Mouse (Mus musculus) heart, adult 2 months (tissue): ENCODE data around the gene Btbd11. TPM values are rescaled to one million over a fixed set of nuclear protein-coding genes. Genes with fewer than 3 reads are reported as not detected.

Source experiments
- DNase-seq, 2 experiments: peaks; one replicate each; pipeline ENCODE4 v3.0.0; 2021
- H3K27ac ChIP-seq: fragments of 200-600 bp; 2 replicates; pipeline ENCODE4 v1.8.1; 2022
- H3K27me3 ChIP-seq: fragments of 200-500 bp; 2 replicates; pipeline ENCODE4 v1.6.1; 2012; ENCODE audit warnings: mild to moderate bottlenecking, low read length, inconsistent platforms, mixed read lengths; ENCODE audit not compliant: control insufficient read depth, insufficient read depth
- H3K36me3 ChIP-seq: fragments of 200-500 bp; 2 replicates; pipeline ENCODE4 v1.6.1; 2012; ENCODE audit warnings: low read length, inconsistent platforms; ENCODE audit not compliant: control insufficient read depth, insufficient read depth
- H3K4me1 ChIP-seq: fragments of 200-500 bp; 2 replicates; pipeline ENCODE4 v1.6.1; 2011; ENCODE audit warnings: low read length; ENCODE audit not compliant: control insufficient read depth, insufficient read depth
- H3K4me3 ChIP-seq: fragments of 200-600 bp; 2 replicates; pipeline ENCODE4 v1.8.1; 2022
- H3K79me2 ChIP-seq: fragments of 200-500 bp; replicated peaks from 2 replicates; pipeline ENCODE4 v1.6.1; 2012; ENCODE audit warnings: mild to moderate bottlenecking, inconsistent platforms, low read length, moderate library complexity, mixed read lengths; ENCODE audit not compliant: control insufficient read depth, insufficient read depth
- H3K9ac ChIP-seq: fragments of 200-500 bp; 2 replicates; pipeline ENCODE4 v1.6.1; 2012; ENCODE audit warnings: low read depth, mild to moderate bottlenecking, control low read depth, inconsistent platforms, low read length, mixed read lengths
- CTCF ChIP-seq: fragments of 200-600 bp; IDR thresholded peaks from 2 replicates; pipeline ENCODE4 v1.8.1; 2022; ENCODE audit warnings: antibody characterized with exemption, mild to moderate bottlenecking, moderate library complexity
- EP300 ChIP-seq: fragments of 200-500 bp; IDR thresholded peaks from 2 replicates; pipeline ENCODE4 v1.6.1; 2011; ENCODE audit warnings: low read depth, low read length, control low read depth; ENCODE audit not compliant: insufficient read depth
- POLR2A ChIP-seq: fragments of 200-500 bp; IDR thresholded peaks from 2 replicates; pipeline ENCODE4 v1.6.1; 2011; ENCODE audit warnings: mild to moderate bottlenecking, low read depth, low read length, control low read depth; ENCODE audit not compliant: insufficient read depth
- WGBS: fragments of 180-500 bp; shearing (Covaris S2); methylation state at CpG from one replicate; pipeline ENCODE4 v1.1.7; 2018; 5-methylcytosine and 5-hydroxymethylcytosine counted together
- intact Hi-C: fragments of 180-260 bp; cut with DNase I; formaldehyde crosslinking; loops from one replicate; pipeline ENCODE4 v1.15.1; 2025
- polyA plus RNA-seq: library from polyadenylated mRNA; depleted of rRNA; stranded (reverse); fragments of >200 nt; gene quantifications from 2 replicates; pipeline ENCODE4 v1.2.3, GENCODE M21; 2012
- total RNA-seq, 2 experiments: library from RNA; stranded (reverse); gene quantifications; 2 replicates each; pipeline ENCODE4 v1.2.3; 2021

Btbd11 gene
- total and polyA plus RNA-seq, 3 experiments: 1.4 to 2.7 (median 1.8) TPM

GRCm38 (mm10) chr10:85572571-85572970 lies 186.0 kb downstream of the Btbd11 start:
- Histone ChIP-seq H3K27me3 (no peaks in the 10 kb centered on the region), H3K79me2 (no peaks in the 10 kb centered on the region), H3K27ac (no peak overlapping the region), H3K4me3 (no peak overlapping the region), H3K36me3 (no peaks in the 10 kb centered on the region), H3K9ac (no peak overlapping the region), H3K4me1 (no peaks in the 10 kb centered on the region)
- DNase-seq: no peak
- 79% methylated on average over 7 of the region's 7 CpGs for WGBS
- no peak for TF ChIP-seq EP300
- TF ChIP-seq POLR2A: no peak
- no peak for TF ChIP-seq CTCF
- intact Hi-C loops: no loop called here

- intact Hi-C loops: no loop called here
- no peaks in the 10 kb centered on the region for H3K79me2 ChIP-seq
- H3K27me3 ChIP-seq: no peaks in the 10 kb centered on the region
- no peaks in the 10 kb centered on the region for H3K4me1 ChIP-seq
- DNase-seq: no peak
- no peak overlapping the region for H3K9ac ChIP-seq
- TF ChIP-seq CTCF (no peak), POLR2A (no peak), EP300 (no peak)
- H3K27ac ChIP-seq: no peak overlapping the region
- H3K36me3 ChIP-seq: no peaks in the 10 kb centered on the region
- WGBS: 87% methylated on average over 6 of the region's 6 CpGs
- no peak overlapping the region for H3K4me3 ChIP-seq
Measured at GRCm38 (mm10) chr10:85577891-85578420, 191.3 kb downstream of the Btbd11 start.

- Histone ChIP-seq H3K36me3 (no peaks in the 10 kb centered on the region), H3K4me1 (no peaks in the 10 kb centered on the region), H3K27ac (no peak overlapping the region), H3K4me3 (no peak overlapping the region), H3K27me3 (no peaks in the 10 kb centered on the region), H3K79me2 (no peaks in the 10 kb centered on the region), H3K9ac (no peak overlapping the region)
- intact Hi-C loops: no loop called here
- 88% methylated on average over 13 of the region's 13 CpGs for WGBS
- DNase-seq: no peak
- no peak for TF ChIP-seq CTCF
- no peak for TF ChIP-seq EP300
- no peak for TF ChIP-seq POLR2A
Measured at GRCm38 (mm10) chr10:85578571-85579465, 192.2 kb downstream of the Btbd11 start.

DNA sequence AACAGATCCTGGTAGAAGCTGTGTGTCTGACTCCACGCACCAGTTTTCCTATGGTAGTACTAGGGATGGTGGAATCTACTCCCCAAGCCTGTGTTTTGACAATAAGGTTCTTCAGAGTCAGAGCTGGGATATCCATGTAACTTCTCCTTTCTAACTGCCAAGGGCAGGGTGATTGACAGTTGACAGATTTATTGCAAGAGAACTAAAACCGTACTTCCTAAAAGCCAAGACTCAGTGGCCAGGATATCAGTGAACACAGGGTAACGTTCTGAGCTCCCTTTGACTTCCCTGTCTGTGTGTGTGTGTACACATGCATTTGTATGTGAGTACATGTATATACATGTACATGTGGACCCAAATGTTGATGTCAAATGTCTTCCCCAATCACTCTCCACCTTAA lies 201.1 kb downstream of the Btbd11 start:
- H3K9ac ChIP-seq: no peak overlapping the region
- DNase-seq: no peak
- WGBS: 79% methylated on average over 3 of the region's 3 CpGs
- H3K27me3 ChIP-seq: no peaks in the 10 kb centered on the region
- intact Hi-C loops: no loop called here
- TF ChIP-seq CTCF (no peak), EP300 (no peak), POLR2A (no peak)
- no peak overlapping the region for H3K27ac ChIP-seq
- no peak overlapping the region for H3K4me3 ChIP-seq
- no peaks in the 10 kb centered on the region for H3K36me3 ChIP-seq
- no peaks in the 10 kb centered on the region for H3K4me1 ChIP-seq
- no peaks in the 10 kb centered on the region for H3K79me2 ChIP-seq

DNA sequence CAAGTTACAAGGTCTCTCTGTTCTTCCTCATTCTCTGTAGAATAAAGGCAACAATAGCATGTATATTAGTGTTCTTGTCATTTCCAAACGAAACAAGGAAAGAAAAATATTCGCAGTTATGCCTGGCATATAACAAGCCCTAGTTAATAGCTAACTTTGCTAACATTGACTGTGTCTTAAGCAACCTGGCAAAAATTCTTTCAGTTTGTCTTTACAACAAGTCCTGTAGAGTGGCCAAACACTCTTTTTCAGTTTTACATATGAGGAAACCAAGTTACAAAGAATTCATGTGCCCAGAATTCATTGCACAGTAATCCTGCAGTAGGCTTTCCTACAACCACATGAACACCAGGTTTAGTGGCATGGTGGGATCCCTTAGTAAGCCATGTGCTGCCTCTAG lies 203.4 kb downstream of the Btbd11 start:
- Histone ChIP-seq H3K27me3 (no peaks in the 10 kb centered on the region), H3K4me3 (no peak overlapping the region), H3K27ac (no peak overlapping the region), H3K4me1 (no peaks in the 10 kb centered on the region), H3K9ac (no peak overlapping the region), H3K36me3 (no peaks in the 10 kb centered on the region), H3K79me2 (no peaks in the 10 kb centered on the region)
- intact Hi-C loops: no loop called here
- no peak for DNase-seq
- TF ChIP-seq POLR2A (no peak), CTCF (no peak), EP300 (no peak)
- WGBS: 93% methylated on average over 2 of the region's 2 CpGs

DNA sequence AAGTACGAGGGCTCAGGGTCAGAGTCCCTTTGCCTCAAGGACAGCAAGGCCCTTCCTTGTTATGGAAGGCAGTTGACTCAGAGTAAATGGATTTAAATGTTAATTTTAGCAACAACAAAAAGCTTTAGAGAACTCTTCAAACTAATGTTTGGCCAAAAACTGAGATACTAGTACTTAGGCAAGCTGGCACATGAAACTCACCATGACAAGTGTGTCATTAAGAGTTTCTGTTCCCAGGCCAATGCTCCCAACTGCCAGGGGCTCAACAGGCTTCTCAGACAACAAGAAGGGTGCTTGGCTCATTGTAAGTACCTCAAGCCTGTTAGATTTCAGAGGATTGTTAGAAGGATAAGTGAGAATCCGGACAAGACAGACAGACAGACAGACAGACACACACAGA lies 204.7 kb downstream of the Btbd11 start:
- Histone ChIP-seq H3K27ac (no peak overlapping the region), H3K27me3 (no peaks in the 10 kb centered on the region), H3K79me2 (no peaks in the 10 kb centered on the region), H3K9ac (no peak overlapping the region), H3K4me1 (no peaks in the 10 kb centered on the region), H3K36me3 (no peaks in the 10 kb centered on the region), H3K4me3 (no peak overlapping the region)
- 87% methylated on average over 2 of the region's 2 CpGs for WGBS
- DNase-seq: no peak
- intact Hi-C loops: no loop called here
- TF ChIP-seq EP300 (no peak), POLR2A (no peak), CTCF (no peak)
